Mouse (Mus musculus) embryonic facial prominence, embryonic 12.5 days (tissue): Measurements from ENCODE around the gene Tubb1. TPM values are rescaled to one million over a fixed set of nuclear protein-coding genes. Genes with fewer than 3 reads are reported as not detected.

Experiments used
- ATAC-seq: fragments of 200-750 bp; cut with Nextera tagmentation; 2 replicates; pipeline ENCODE4 v1.8.0; 2017; ENCODE audit not compliant: insufficient number of reproducible peaks, insufficient read depth, low FRiP score, low TSS enrichment
- H3K27ac ChIP-seq: fragments of 300-500 bp; sonication (generic); 2 replicates; pipeline ENCODE4 v1.5.1; 2016; ENCODE audit warnings: mild to moderate bottlenecking
- H3K27me3 ChIP-seq: fragments of 300-500 bp; sonication (generic); 2 replicates; pipeline ENCODE4 v1.6.1; 2016; ENCODE audit warnings: mild to moderate bottlenecking, moderate library complexity
- H3K36me3 ChIP-seq: fragments of 300-500 bp; sonication (generic); 2 replicates; pipeline ENCODE4 v1.6.1; 2016; ENCODE audit warnings: mild to moderate bottlenecking
- H3K4me1 ChIP-seq: fragments of 300-500 bp; sonication (generic); 2 replicates; pipeline ENCODE4 v1.6.1; 2016
- H3K4me2 ChIP-seq: fragments of 300-500 bp; sonication (generic); replicated peaks from 2 replicates; pipeline ENCODE4 v1.6.1; 2016; ENCODE audit warnings: mild to moderate bottlenecking, moderate library complexity
- H3K4me3 ChIP-seq: fragments of 300-500 bp; sonication (generic); 2 replicates; pipeline ENCODE4 v1.5.1; 2016; ENCODE audit warnings: mild to moderate bottlenecking
- H3K9ac ChIP-seq: fragments of 300-500 bp; sonication (generic); 2 replicates; pipeline ENCODE4 v1.6.1; 2016; ENCODE audit warnings: mild to moderate bottlenecking, moderate library complexity
- H3K9me3 ChIP-seq: fragments of 300-500 bp; sonication (generic); 2 replicates; pipeline ENCODE4 v1.6.1; 2016; ENCODE audit warnings: mild to moderate bottlenecking, moderate library complexity
- whole genome bisulfite sequencing: fragments of 180-500 bp; shearing (Covaris S2); methylation state at CpG from one replicate; pipeline ENCODE4 v1.1.7; 2016; 5-methylcytosine and 5-hydroxymethylcytosine counted together
- polyA plus RNA-seq: library from polyadenylated mRNA; unstranded; fragments of >200 nt; fragmentation: Nextera tagmentation; extraction: Ambion mirVana; gene quantifications from 2 replicates; pipeline ENCODE4 v1.2.1, GENCODE M21; 2016

Tubb1 gene
- polyA plus RNA-seq, 1 experiment from 2014 or later, result 4.0 TPM

GRCm38 (mm10) chr2:174445018-174445417, 5.5 kb upstream of the Tubb1 start:
- Histone ChIP-seq H3K36me3 (no peaks in the 10 kb centered on the region), H3K27me3 (no peaks in the 10 kb centered on the region), H3K27ac (no peak overlapping the region), H3K4me1 (peaks cover 14% of the 10 kb centered on the region; the same call in 1 of the 2 replicates), H3K4me2 (no peak overlapping the region), H3K9ac (no peak overlapping the region), H3K9me3 (no peaks in the 10 kb centered on the region), H3K4me3 (no peak overlapping the region)
- 80% methylated on average over 6 of the region's 6 CpGs for WGBS
- no peak for ATAC-seq

GRCm38 (mm10) chr2:174446492-174446891, 4.0 kb upstream of the Tubb1 start:
- Histone ChIP-seq H3K27me3 (no peaks in the 10 kb centered on the region), H3K4me1 (peaks cover 14% of the 10 kb centered on the region; the same call in 1 of the 2 replicates), H3K4me2 (no peak overlapping the region), H3K36me3 (no peaks in the 10 kb centered on the region), H3K4me3 (no peak overlapping the region), H3K9ac (peak overlapping the region; percentile 4; the same call in 1 of the 2 replicates), H3K27ac (peak overlapping the region; percentile 41; the same call in 1 of the 2 replicates), H3K9me3 (no peaks in the 10 kb centered on the region)
- 60% methylated on average over 7 of the region's 7 CpGs for WGBS
- ATAC-seq, result no peak

GRCm38 (mm10) chr2:174446905-174447304, 3.6 kb upstream of the Tubb1 start:
- H3K4me2 ChIP-seq, result no peak overlapping the region
- 54% methylated on average over 8 of the region's 8 CpGs for WGBS

GRCm38 (mm10) chr2:174448405-174448804, 2.1 kb upstream of the Tubb1 start:
- H3K27me3 ChIP-seq, result no peaks in the 10 kb centered on the region
- no peaks in the 10 kb centered on the region for H3K36me3 ChIP-seq
- H3K4me2 ChIP-seq, result no peak overlapping the region
- H3K27ac ChIP-seq, result no peak overlapping the region
- no peak for ATAC-seq
- 83% methylated on average over 4 of the region's 4 CpGs for WGBS
- no peak overlapping the region for H3K9ac ChIP-seq
- no peak overlapping the region for H3K4me3 ChIP-seq
- H3K9me3 ChIP-seq, result no peaks in the 10 kb centered on the region
- peaks cover 10% of the 10 kb centered on the region; the same call in 1 of the 2 replicates for H3K4me1 ChIP-seq

More at GRCm38 (mm10) chr2:174446905-174447304, 3.6 kb upstream of the Tubb1 start:
- Histone ChIP-seq H3K27ac (peak overlapping the region; percentile 41; the same call in 1 of the 2 replicates), H3K4me3 (no peak overlapping the region), H3K9me3 (no peaks in the 10 kb centered on the region), H3K36me3 (no peaks in the 10 kb centered on the region), H3K4me1 (peaks cover 14% of the 10 kb centered on the region; the same call in 1 of the 2 replicates), H3K9ac (no peak overlapping the region), H3K27me3 (no peaks in the 10 kb centered on the region)
- no peak for ATAC-seq

GRCm38 (mm10) chr2:174453681-174454080, 3.2 kb downstream of the Tubb1 start:
- Histone ChIP-seq H3K4me1 (no peaks in the 10 kb centered on the region), H3K4me2 (no peak overlapping the region), H3K4me3 (no peak overlapping the region), H3K27me3 (no peaks in the 10 kb centered on the region), H3K36me3 (no peaks in the 10 kb centered on the region), H3K27ac (no peak overlapping the region), H3K9ac (no peak overlapping the region), H3K9me3 (no peaks in the 10 kb centered on the region)
- WGBS, result 81% methylated on average over 7 of the region's 7 CpGs
- ATAC-seq, result no peak

GRCm38 (mm10) chr2:174459365-174459764, 8.9 kb downstream of the Tubb1 start:
- Histone ChIP-seq H3K27me3 (no peaks in the 10 kb centered on the region), H3K9me3 (no peaks in the 10 kb centered on the region), H3K9ac (no peak overlapping the region), H3K4me2 (no peak overlapping the region), H3K27ac (no peak overlapping the region), H3K36me3 (peaks cover 23% of the 10 kb centered on the region), H3K4me3 (no peak overlapping the region), H3K4me1 (0 out of 2 replicates have a peak, but pooled peaks cover 5% of the 10 kb centered on the region)
- no peak for ATAC-seq
- 80% methylated on average over 2 of the region's 2 CpGs for WGBS

- peak overlapping the region; percentile 79 for H3K9ac ChIP-seq
- WGBS, result 44% methylated on average over 10 of the region's 10 CpGs
- peak; percentile 13; the same call in 1 of the 2 replicates for ATAC-seq
- no peaks in the 10 kb centered on the region for H3K9me3 ChIP-seq
- 0 out of 2 replicates have a peak overlapping the region, but pooled peaks have one; percentile 67 for H3K27ac ChIP-seq
- peak overlapping the region; percentile 87 for H3K4me2 ChIP-seq
- peaks cover 46% of the 10 kb centered on the region for H3K36me3 ChIP-seq
- H3K4me3 ChIP-seq, result peak overlapping the region; percentile 87
- H3K27me3 ChIP-seq, result no peaks in the 10 kb centered on the region
- 0 out of 2 replicates have a peak, but pooled peaks cover 5% of the 10 kb centered on the region for H3K4me1 ChIP-seq
Measured at GRCm38 (mm10) chr2:174463370-174463769, 12.9 kb downstream of the Tubb1 start.

GRCm38 (mm10) chr2:174463789-174464523, 13.5 kb downstream of the Tubb1 start, which contains the start of gene Atp5e:
TSS of gene Atp5e (minus strand) at chr2:174464105.
- H3K27ac ChIP-seq, result 0 out of 2 replicates have a peak within 1 kb of the TSS, but pooled peaks have one; percentile 67
- no peaks in the 10 kb centered on the region for H3K9me3 ChIP-seq
- H3K9ac ChIP-seq, result peak within 1 kb of the TSS; percentile 79
- peak within 1 kb of the TSS; percentile 87 for H3K4me3 ChIP-seq
- H3K4me1 ChIP-seq, result 0 out of 2 replicates have a peak, but pooled peaks cover 5% of the 10 kb centered on the region
- WGBS, result 2% methylated on average over 48 of the region's 48 CpGs
- peak; percentile 97 for ATAC-seq
- peaks cover 46% of the 10 kb centered on the region for H3K36me3 ChIP-seq
- no peaks in the 10 kb centered on the region for H3K27me3 ChIP-seq
- peak within 1 kb of the TSS; percentile 87 for H3K4me2 ChIP-seq

- ATAC-seq, result no peak
- WGBS, result 83% methylated on average over 4 of the region's 4 CpGs
Measured at GRCm38 (mm10) chr2:174470333-174470732, 19.8 kb downstream of the Tubb1 start.

GRCm38 (mm10) chr2:174470786-174471405, 20.4 kb downstream of the Tubb1 start:
- no peak overlapping the region for H3K4me3 ChIP-seq
- no peak overlapping the region for H3K27ac ChIP-seq
- H3K4me2 ChIP-seq, result no peak overlapping the region
- H3K27me3 ChIP-seq, result no peaks in the 10 kb centered on the region
- 94% methylated on average over 7 of the region's 7 CpGs for WGBS
- peaks cover 12% of the 10 kb centered on the region; the same call in 1 of the 2 replicates for H3K4me1 ChIP-seq
- H3K9ac ChIP-seq, result no peak overlapping the region
- H3K36me3 ChIP-seq, result peaks cover 26% of the 10 kb centered on the region
- ATAC-seq, result no peak
- no peaks in the 10 kb centered on the region for H3K9me3 ChIP-seq

More at GRCm38 (mm10) chr2:174470333-174470732, 19.8 kb downstream of the Tubb1 start:
- no peak overlapping the region for H3K27ac ChIP-seq
- H3K27me3 ChIP-seq, result no peaks in the 10 kb centered on the region
- H3K4me2 ChIP-seq, result no peak overlapping the region
- no peak overlapping the region for H3K9ac ChIP-seq
- peaks cover 32% of the 10 kb centered on the region for H3K36me3 ChIP-seq
- H3K4me3 ChIP-seq, result no peak overlapping the region
- peaks cover 12% of the 10 kb centered on the region; the same call in 1 of the 2 replicates for H3K4me1 ChIP-seq
- no peaks in the 10 kb centered on the region for H3K9me3 ChIP-seq

- 8% methylated on average over 30 of the region's 30 CpGs for WGBS
- Histone ChIP-seq H3K36me3 (peaks cover 13% of the 10 kb centered on the region), H3K4me1 (peaks cover 12% of the 10 kb centered on the region; the same call in 1 of the 2 replicates), H3K4me2 (peak overlapping the region; percentile 76), H3K4me3 (peak overlapping the region; percentile 80), H3K9me3 (no peaks in the 10 kb centered on the region), H3K9ac (peak overlapping the region; percentile 84), H3K27ac (peak overlapping the region; percentile 77; the same call in 1 of the 2 replicates), H3K27me3 (no peaks in the 10 kb centered on the region)
- peak; percentile 35; the same call in 1 of the 2 replicates for ATAC-seq
Measured at GRCm38 (mm10) chr2:174472407-174472806, 21.9 kb downstream of the Tubb1 start.
